Mouse (Mus musculus): ENCODE results near the gene H2-DMa.

H2-DMa gene

DNA sequence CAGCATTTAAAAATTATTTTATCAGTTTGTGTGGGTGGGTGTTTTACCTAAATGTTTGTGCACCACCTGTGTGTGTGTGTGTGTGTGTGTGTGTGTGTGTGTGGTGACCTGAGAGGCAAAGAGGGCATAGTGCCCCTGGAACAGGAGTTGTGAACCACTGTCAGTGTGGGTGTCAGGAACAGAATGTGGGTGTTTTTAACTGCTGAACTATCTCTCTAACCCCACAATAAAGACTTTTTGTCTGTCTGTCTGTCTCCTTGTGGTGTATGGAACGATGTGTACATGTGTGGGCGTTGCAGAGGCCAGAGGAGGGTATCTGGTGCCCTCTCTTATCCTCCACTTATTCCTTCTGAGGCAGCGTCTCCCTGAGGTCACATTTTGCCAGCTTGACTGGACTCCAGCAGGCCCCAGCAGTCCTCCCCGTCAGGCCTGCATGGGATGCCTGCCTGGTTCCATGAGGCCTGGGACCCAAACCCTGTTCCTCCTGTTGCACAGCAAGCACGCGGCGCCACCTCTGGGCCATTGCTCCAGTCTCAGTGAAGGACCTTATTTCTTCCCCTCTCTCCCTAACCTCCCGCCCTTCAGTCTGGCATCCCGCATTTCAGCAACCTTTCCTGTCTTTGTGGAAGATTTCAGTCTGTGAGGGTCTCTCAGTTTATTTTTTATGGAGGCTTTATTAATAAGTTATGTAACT is 45.0 kb downstream of the H2-DMa start:
- DNase-seq = no peak

DNA sequence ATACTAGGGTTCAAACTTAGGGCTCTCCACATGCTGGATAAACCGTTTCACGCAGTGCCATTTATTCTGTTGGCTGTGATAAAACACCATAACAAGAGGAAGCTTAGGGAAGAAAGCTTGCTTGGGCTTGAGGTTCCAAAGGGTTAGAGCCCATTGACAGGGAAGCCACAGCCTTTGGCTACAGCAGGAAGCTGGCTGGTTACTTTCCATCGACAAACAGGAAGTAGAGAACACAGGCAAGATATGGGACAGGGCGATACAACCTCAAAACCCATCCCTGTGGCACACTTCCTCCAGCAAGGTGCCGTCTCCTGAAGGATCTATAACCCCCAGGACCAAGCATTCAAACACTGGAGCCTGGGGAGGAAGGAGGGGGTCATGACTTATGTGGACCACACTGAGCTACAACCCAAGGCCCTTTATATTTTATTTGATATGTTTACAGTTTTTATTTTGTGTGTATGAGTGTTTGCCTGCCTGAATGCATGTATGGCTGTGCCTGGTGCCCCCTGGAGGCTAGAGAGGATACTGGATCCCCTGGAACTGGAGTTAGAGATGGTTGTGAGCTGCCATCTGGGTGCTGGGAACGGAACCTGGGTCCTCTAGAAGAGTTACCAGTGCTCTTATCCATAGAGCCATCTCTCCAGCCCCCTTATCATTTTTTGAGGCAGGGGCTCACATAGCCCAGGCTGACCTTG is 45.8 kb downstream of the H2-DMa start:
- DNase-seq = no peak

DNA sequence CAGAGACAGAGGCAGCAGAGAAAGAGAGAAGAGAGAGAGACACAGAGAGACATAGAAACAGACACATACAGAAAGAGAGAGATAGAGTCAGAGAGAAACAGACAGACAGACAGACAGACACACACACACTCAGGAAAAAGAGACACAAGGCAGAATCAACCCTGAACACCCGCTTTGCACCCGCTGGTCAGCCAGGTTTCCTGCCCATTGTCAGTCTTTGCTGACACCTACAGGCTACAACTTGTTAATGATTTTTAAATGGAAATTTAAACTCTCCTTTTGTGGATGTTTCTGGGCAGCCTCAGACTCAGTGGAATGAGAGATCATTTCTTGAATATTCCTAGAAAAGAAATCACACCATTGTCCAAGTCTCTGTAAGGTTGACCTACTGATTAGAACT is 49.9 kb downstream of the H2-DMa start:
- DNase-seq = peak; percentile 57 to 66

DNA sequence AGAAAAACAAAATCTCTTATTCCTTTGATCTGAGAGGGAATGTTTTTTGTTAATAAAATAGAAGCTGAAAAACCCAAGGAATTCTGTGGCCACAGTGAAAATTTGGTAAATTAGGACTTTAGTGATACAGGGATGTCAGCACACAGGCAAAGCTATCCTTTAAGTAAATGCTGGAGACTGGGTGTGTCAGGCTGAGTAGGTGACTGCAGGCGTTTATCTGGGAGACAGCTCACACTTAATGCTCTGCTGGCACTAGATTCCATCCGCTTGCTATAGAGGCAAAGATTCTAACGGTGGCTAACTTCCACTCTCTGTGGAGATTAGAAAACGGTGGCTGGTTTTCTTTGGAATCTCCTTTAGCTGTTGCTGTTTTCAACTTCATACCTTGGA is 51.1 kb downstream of the H2-DMa start:
- no peak for DNase-seq

DNA sequence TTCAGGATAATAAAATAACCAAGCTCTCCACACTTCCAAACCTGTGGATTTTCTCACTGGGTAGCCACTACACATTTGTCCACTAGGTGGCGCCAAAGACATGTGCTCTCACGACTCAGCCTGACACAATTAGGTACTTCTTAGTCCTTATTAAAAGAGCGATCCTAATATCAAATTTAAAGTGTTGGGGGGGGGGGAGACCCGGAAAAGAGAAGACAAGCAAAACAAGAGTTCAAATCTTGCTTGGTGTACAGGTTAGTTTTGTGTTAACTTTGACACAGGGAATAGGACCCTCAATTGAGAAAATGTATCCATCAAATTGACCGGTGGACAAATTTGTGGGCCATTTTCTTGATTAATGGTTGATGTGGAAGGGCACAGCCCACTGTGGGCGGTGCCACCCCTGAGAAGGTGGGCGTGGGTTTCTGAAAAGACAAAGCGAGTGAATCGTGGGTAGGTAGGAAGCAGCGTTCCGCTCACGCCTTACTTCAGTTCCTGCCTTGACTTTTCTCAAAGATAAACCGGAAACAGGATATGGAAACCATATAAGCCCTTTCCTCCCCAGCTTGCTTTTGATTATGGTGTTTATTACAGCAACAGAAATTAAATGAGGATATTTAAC is 51.6 kb downstream of the H2-DMa start:
- DNase-seq = peak; percentile 89 to 90

DNA sequence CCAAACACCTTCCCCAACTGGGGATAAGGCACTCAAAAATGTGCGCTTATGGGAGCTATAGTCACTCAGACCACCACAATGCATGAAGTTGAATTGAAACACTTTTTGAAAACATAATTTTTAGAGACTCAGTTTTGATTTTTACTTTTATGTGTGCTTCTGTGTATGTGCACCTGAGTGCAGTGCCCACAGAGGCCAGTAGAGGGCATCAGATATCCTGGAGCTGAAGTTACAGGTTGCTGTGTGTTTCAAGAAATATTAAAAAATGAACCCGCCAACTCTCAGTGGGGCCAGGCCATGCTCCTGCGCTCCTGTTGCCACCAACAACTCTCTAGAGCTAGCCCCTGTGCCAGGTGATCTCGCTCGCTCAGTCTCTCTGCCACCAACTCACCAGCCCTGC is 53.2 kb downstream of the H2-DMa start:
- peak in 1 of 2 experiments; percentile 20 for DNase-seq

DNA sequence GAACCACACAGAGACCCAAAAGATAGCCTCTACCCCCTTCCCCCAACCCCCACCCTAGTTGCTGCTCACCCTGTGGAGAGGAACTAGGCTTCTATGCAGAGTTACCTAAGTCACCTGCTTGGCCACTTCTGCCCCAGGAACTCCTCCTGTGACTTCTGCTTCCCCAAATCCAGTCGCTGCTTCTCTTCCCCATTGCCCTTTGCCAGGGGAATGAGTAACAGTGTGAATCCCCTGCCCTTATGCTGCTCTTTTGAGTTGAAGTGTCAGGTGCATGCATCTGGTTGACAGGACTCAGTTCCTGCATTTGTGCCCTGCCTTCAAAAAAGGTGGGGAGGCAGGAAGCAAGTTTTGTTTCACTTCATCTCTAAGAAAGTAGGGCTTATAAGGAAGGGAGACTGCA is 54.7 kb downstream of the H2-DMa start:
- no peak for DNase-seq

DNA sequence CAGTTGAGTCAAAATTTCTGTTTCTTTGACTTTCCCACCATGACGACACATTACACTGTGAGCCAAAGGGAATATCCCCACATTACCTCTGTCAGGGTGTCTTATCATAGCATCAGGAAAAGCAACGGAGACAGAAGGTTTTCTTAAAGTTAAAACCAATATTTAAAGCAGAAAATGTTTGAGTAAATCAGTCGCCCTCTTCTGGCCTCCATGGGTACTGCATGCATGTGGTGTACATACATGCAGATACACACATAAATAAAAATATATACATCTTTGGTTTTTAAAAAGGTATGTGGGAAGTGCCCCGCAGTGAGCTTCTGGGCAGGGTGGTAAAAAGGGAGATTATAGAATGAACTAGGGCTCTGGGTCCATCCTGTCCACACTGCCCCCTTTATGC is 57.8 kb downstream of the H2-DMa start:
- no peak for DNase-seq

DNA sequence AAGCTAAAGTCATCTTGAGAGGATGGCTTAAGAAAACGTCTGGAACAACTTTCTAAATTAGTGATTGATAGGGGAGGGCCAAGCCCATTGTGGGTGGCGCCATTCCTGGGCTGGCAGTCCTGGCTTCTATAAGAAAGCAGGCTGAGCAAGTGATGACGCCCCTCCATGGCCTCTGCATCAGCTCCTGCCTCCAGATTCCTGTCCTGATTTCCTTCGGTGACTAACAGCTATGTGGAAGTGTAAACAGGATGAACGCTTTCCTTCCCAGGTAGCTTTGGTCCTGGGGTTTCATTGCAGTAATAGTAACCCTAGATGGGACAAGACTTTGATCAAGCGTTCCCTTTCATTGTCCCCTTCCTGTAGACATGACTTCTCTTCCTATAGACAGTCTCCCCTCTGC is 59.7 kb downstream of the H2-DMa start:
- no peak for DNase-seq

DNA sequence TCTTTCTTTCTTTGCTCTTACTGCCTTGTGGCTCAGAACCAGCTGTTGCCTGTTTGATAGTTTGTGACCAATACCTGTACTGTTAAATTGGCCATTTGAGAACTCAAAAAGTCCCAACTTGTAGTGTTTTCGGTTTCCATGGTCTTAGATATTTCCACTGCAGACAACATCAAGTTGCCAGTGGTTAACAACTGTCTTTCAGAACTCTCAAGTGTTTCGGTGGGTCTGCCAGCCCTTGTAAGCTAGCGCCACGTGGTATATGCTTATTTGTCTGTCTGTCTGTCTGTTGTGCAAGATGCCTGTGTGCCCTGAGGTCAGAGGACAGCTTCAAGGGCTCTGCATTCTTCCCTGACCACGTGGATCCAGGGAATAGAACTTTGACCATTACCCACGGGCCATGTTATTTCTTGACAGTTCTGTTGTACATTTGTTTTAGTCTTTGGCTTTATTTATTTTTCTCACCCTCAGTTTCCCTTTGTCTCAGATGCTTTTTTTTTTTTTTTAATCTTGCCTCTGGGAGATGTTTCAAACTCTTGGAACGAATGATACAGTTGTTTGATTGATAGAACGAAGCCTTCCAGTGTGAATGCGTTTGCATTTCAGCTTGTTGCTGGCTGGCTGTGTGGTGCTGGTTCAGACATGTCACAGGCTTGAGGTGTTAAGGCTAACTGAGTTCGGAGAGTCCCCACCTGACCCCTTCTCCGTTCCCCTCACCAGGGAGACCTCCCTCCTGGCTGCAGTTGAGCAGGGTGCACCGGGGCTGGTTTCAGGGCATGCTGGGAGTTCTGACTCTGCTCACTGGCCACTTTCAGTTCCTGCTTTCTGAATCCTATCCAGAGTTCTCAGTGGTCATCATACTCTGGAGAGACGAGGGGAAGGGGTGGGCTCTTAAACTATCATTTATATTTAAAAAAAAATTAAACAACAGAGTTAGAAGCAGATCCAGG is 60.8 kb downstream of the H2-DMa start:
- DNase-seq = no peak

DNA sequence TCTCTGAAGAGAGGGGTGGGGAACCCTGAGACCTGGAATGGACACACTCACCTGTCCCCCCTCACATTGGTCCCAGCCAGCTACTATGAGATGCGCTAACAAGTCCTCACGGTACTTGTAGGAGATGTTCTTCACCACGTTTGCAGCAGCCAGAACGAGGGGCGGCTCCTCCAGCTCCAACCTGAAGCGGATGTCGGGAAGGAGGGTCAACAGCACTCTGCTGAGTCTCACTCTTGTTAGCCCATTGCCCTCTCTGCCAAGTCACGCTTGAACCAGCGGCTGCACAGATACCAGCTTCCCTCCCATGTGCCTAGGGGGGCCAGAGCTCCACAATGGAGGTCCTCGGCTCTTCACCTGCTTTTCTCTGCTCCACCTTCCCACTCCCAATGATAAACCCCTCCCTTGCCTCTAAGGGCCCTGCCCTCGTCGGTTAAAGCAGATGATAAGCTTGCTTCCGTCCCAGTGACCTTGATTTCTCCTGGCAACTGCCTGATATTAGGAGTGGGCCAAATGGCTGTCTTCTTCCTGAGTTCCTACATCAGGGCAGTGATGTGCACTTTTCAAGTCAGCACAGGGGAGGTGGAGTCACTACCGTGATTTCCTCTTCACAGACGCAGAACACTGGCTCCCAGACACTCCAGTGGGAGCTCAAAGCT is 64.4 kb downstream of the H2-DMa start:
- DNase-seq = no peak

DNA sequence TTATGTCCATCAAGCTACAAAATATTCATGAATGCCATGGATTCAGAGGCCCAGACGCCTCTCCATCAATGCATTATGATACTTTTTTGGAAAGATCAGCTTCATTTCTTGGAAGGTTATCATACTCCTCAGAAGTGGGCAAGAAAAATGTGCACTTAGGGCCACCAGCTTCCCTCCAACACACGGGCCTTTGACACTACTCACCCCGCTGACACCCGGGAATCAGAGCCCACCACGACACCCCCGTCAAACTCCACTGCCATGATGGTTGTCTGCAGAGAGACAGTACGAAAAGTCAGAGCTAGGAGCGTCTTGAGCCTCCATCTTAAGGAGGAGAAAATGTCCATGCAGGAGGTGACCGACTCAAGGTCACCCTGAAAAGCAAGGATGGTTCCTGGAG is 66.2 kb downstream of the H2-DMa start:
- no peak for DNase-seq

DNA sequence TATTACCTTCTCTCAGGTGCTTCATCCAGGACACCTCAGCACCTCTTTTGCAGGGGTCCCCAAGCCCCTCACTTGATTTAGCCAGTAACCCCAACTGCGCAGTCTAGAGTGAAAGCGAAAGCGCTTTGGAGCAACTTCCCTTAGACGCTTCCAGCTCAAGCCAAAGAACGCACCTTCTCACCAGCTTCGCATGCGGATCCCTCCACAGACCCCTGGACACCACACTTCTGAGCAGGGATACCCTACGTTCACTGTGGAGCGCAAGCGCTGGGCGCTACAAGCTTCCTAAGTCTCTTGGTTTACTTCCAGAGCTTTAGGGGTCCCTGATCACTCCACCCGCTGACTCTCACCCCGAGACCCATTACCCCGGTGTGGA is 67.5 kb downstream of the H2-DMa start:
- DNase-seq = no peak

DNA sequence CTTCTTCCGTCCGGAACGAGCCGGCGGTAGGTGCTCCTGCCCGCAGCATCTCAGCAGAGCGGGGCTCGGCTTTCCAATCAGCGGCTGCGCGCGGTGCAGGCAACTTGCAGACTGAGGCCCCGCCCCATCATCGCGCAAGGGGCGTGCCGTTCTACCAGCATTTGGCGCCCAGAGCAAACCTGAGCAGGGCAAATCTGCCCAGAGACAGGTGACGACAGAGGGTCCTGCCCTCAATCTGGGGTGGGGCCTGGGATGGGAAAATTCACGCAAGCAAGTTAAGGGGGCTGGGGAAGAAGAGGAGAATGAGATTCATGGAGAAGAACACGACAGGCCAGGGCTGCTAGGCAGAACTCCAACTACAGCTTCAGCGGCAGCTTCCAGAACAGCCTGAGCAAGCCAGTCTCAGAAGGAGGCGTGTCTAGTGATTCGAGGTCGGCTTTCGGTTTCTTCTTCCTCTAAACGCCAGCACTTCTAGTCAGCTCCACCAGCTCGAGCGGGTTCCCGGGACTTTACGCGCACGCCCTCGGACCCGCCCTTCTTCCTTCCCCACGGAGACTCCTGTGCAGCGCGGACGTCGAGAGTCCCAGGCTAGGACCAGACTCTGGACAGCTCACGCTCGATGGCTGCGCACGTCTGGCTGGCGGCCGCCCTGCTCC is 68.0 kb downstream of the H2-DMa start, which contains the start of the genes Tap1 and Psmb9:
Gene Tap1 (plus strand): TSS at position 293 of the 656 bp plus-strand sequence.
Gene Psmb9 (minus strand): TSS at position 504 of the 656 bp plus-strand sequence.
- DNase-seq = peak; percentile 98 to 99

DNA sequence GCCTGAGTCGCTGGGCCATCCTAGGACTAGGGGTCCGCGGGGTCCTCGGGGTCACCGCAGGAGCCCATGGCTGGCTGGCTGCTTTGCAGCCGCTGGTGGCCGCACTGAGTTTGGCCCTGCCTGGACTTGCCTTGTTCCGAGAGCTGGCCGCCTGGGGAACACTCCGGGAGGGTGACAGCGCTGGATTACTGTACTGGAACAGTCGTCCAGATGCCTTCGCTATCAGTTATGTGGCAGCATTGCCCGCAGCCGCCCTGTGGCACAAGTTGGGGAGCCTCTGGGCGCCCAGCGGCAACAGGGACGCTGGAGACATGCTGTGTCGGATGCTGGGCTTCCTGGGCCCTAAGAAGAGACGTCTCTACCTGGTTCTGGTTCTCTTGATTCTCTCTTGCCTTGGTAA is 68.7 kb downstream of the H2-DMa start:
- DNase-seq = peak; percentile 27 to 31
